Mouse (Mus musculus): ENCODE measurements at regions not wholly inside any gene's neighbourhood (a gene's known extent, or its start where the extent isn't known, plus 50 kb on each side); places are given as distances from the start of the nearest gene placed in this dataset.

DNA sequence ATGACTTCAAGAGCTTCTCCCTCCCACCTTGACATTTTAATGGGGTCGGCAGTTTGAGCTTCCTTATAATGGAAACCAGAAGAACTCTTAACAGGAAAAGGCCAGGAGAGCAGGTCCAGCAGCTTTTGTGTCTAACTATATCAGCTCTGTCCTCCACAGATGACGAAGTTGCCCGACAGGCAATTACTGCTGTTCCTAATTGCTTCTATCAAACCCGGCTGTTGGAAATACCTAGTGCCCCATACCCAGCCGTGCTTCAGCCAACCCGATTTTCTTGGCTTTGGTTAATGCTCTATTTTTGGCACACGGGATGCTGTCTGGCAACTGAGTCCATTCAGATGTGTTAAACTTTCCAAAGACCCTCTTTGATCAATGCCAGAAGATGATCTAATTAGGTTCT lies 125.8 kb upstream of the Spdl1 start:
- H3K4me1 ChIP-seq (replicated peaks; ENCODE audit: low read depth, low read length): no peaks in the 10 kb centered on the region
- no peak for TF ChIP-seq NANOG (IDR thresholded peaks at IDR 0.05; ENCODE audit: borderline replicate concordance, low read length)
- no peak for TF ChIP-seq CTCF (conservative IDR thresholded peaks at IDR 0.05; ENCODE audit: low read length)
- TF ChIP-seq POU5F1 (IDR thresholded peaks at IDR 0.05; ENCODE audit: borderline replicate concordance, low read length): no peak
- no peaks in the 10 kb centered on the region for H3K9me3 ChIP-seq (ENCODE audit: low read length)
- H3K27me3 ChIP-seq (ENCODE audit: insufficient read depth, low read length): peaks cover 3% of the 10 kb centered on the region; the same call in 1 of the 2 replicates
- H3K36me3 ChIP-seq (ENCODE audit: insufficient read depth, low read length): no peaks in the 10 kb centered on the region
- H3K4me3 ChIP-seq (replicated peaks; ENCODE audit: low read length): no peak overlapping the region

DNA sequence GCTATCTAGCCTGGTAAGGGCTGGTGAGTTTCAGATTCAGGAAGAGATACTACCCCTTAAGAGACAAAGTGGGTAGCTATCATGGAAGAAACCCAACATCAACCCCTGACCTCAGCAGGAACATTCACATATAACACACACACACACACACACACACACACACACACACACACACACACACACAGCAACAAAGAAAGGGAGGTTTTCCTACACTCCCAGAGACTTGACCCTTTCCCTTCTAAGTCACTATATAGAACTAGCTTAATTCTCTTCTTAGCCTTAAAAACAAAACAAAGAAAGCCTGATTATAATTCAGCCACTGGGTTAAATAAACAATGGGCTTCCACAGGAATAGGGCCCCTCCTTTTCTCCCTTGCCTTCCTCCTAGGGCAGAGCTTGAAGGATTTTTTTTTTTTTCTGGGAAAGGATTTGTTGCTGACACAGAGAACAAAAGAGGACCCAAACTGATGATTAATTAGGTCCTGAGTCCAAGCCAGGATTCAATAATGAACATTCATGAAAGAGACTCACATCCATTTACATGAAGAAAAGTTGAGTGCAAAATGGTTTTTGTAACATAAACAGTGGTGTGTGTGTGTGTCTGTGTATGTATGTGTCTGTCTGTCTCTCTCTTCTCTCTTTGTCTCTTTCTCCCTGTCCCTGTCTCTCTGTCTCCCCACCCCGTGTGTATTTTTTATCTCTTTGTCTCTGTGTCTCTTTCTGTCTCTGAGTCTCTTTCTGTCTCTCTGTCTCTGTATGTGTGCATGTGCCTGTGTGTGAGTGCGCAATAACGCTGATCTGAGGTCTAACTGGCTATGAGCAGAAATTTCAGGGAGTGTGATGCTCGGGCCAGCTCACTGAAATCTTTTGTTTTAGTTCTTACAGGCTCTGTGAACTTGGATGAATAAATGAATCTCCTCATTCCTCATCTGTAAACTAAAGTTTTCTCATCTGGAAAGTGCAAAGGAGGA lies 108.3 kb upstream of the Spdl1 start:
- no peaks in the 10 kb centered on the region for H3K36me3 ChIP-seq (ENCODE audit: insufficient read depth, low read length)
- no peaks in the 10 kb centered on the region for H3K4me1 ChIP-seq (replicated peaks; ENCODE audit: low read depth, low read length)
- no peak overlapping the region for H3K4me3 ChIP-seq (replicated peaks; ENCODE audit: low read length)
- no peaks in the 10 kb centered on the region for H3K9me3 ChIP-seq (ENCODE audit: low read length)
- TF ChIP-seq CTCF (conservative IDR thresholded peaks at IDR 0.05; ENCODE audit: low read length) (no peak), POU5F1 (IDR thresholded peaks at IDR 0.05; ENCODE audit: borderline replicate concordance, low read length) (no peak), NANOG (IDR thresholded peaks at IDR 0.05; ENCODE audit: borderline replicate concordance, low read length) (no peak)
- H3K27me3 ChIP-seq (ENCODE audit: insufficient read depth, low read length): no peaks in the 10 kb centered on the region

GRCm38 (mm10) chr11:34940151-34940550 lies 106.7 kb upstream of the Spdl1 start:
- no peak overlapping the region for H3K4me3 ChIP-seq (replicated peaks; ENCODE audit: low read length)
- no peaks in the 10 kb centered on the region for H3K27me3 ChIP-seq (ENCODE audit: insufficient read depth, low read length)
- no peaks in the 10 kb centered on the region for H3K36me3 ChIP-seq (ENCODE audit: insufficient read depth, low read length)
- no peaks in the 10 kb centered on the region for H3K9me3 ChIP-seq (ENCODE audit: low read length)
- no peak for TF ChIP-seq POU5F1 (IDR thresholded peaks at IDR 0.05; ENCODE audit: borderline replicate concordance, low read length)
- no peak for TF ChIP-seq NANOG (IDR thresholded peaks at IDR 0.05; ENCODE audit: borderline replicate concordance, low read length)
- no peak for TF ChIP-seq CTCF (conservative IDR thresholded peaks at IDR 0.05; ENCODE audit: low read length)
- H3K4me1 ChIP-seq (replicated peaks; ENCODE audit: low read depth, low read length): no peaks in the 10 kb centered on the region

DNA sequence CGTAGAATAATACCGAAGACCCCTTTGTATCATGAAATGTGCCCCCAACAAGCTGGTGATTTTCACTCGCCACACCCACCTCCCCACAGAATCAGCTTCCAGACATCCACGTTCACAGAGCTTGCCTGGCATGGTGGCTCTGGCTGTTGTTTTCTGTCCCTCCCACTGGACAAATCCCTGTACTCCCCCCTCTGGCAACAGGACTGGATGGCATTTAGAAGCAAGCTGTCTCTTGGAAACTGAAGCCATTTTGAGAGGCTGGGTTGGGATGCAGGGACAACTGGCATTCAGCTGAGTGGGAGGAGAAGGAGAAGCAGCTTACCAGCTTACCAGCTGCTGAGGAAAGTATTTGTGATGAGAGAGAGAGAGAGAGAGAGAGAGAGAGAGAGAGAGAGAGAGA lies 105.6 kb upstream of the Spdl1 start:
- no peaks in the 10 kb centered on the region for H3K36me3 ChIP-seq (ENCODE audit: insufficient read depth, low read length)
- no peaks in the 10 kb centered on the region for H3K9me3 ChIP-seq (ENCODE audit: low read length)
- no peaks in the 10 kb centered on the region for H3K4me1 ChIP-seq (replicated peaks; ENCODE audit: low read depth, low read length)
- TF ChIP-seq POU5F1 (IDR thresholded peaks at IDR 0.05; ENCODE audit: borderline replicate concordance, low read length): no peak
- no peak for TF ChIP-seq NANOG (IDR thresholded peaks at IDR 0.05; ENCODE audit: borderline replicate concordance, low read length)
- TF ChIP-seq CTCF (conservative IDR thresholded peaks at IDR 0.05; ENCODE audit: low read length): no peak
- no peak overlapping the region for H3K4me3 ChIP-seq (replicated peaks; ENCODE audit: low read length)
- no peaks in the 10 kb centered on the region for H3K27me3 ChIP-seq (ENCODE audit: insufficient read depth, low read length)

- Histone ChIP-seq H3K4me3 (replicated peaks; ENCODE audit: low read length) (no peak overlapping the region), H3K27me3 (ENCODE audit: insufficient read depth, low read length) (no peaks in the 10 kb centered on the region; the same call in 1 of the 2 replicates), H3K36me3 (ENCODE audit: insufficient read depth, low read length) (no peaks in the 10 kb centered on the region), H3K9me3 (ENCODE audit: low read length) (peaks cover 10% of the 10 kb centered on the region), H3K4me1 (replicated peaks; ENCODE audit: low read depth, low read length) (no peaks in the 10 kb centered on the region)
- TF ChIP-seq CTCF (conservative IDR thresholded peaks at IDR 0.05; ENCODE audit: low read length) (no peak), NANOG (IDR thresholded peaks at IDR 0.05; ENCODE audit: borderline replicate concordance, low read length) (no peak), POU5F1 (IDR thresholded peaks at IDR 0.05; ENCODE audit: borderline replicate concordance, low read length) (no peak)
Measured at GRCm38 (mm10) chr11:34932191-34932590, 98.8 kb upstream of the Spdl1 start.

DNA sequence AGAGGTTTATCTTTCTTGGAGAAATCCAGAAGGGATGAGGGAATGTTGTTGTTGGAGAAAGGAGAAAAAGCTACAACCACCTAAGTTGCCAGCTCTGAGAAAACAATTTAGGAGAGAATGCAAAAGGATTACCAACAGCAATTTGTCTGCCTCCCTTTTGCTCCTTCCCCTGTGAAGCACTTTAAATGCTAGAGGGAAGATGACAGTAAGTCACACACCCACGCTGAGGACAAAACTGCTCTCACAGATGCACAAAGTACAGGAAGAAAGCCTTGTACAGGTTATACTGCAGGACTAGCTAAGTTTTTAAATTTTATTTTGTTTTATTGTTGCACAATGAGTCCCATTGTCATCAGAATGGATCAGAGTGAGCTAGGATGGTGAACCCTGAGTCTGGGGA lies 83.7 kb upstream of the Spdl1 start:
- Histone ChIP-seq H3K9me3 (ENCODE audit: low read length) (no peaks in the 10 kb centered on the region), H3K27me3 (ENCODE audit: insufficient read depth, low read length) (no peaks in the 10 kb centered on the region), H3K4me3 (replicated peaks; ENCODE audit: low read length) (no peak overlapping the region), H3K36me3 (ENCODE audit: insufficient read depth, low read length) (no peaks in the 10 kb centered on the region), H3K4me1 (replicated peaks; ENCODE audit: low read depth, low read length) (no peaks in the 10 kb centered on the region)
- TF ChIP-seq POU5F1 (IDR thresholded peaks at IDR 0.05; ENCODE audit: borderline replicate concordance, low read length) (no peak), CTCF (conservative IDR thresholded peaks at IDR 0.05; ENCODE audit: low read length) (no peak), NANOG (IDR thresholded peaks at IDR 0.05; ENCODE audit: borderline replicate concordance, low read length) (no peak)

DNA sequence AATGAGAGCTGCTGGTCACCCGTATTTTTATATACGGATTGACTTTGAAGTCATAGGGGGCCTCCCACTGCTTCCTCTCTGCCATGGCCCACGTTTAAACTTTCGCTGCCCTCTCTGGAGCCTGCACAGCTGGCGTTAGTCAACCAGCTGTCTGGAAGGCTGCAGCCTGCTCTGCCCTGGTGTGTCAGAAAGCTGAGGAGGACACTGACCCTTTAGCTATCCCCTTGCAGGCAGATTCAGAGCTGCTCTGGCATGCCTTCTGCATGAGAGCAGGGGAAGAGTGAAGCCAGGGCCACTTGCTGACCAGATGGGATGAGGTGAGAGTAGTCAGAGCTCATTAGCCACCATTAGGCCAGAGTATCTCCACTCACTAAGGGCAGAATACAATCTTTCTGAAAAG lies 76.4 kb upstream of the Spdl1 start:
- H3K4me1 ChIP-seq (replicated peaks; ENCODE audit: low read depth, low read length): no peaks in the 10 kb centered on the region
- no peaks in the 10 kb centered on the region for H3K36me3 ChIP-seq (ENCODE audit: insufficient read depth, low read length)
- no peaks in the 10 kb centered on the region for H3K27me3 ChIP-seq (ENCODE audit: insufficient read depth, low read length)
- H3K9me3 ChIP-seq (ENCODE audit: low read length): no peaks in the 10 kb centered on the region
- H3K4me3 ChIP-seq (replicated peaks; ENCODE audit: low read length): no peak overlapping the region
- no peak for TF ChIP-seq CTCF (conservative IDR thresholded peaks at IDR 0.05; ENCODE audit: low read length)

- no peaks in the 10 kb centered on the region for H3K4me1 ChIP-seq (replicated peaks; ENCODE audit: low read depth, low read length)
- no peaks in the 10 kb centered on the region for H3K27me3 ChIP-seq (ENCODE audit: insufficient read depth, low read length)
- H3K9me3 ChIP-seq (ENCODE audit: low read length): no peaks in the 10 kb centered on the region
- H3K36me3 ChIP-seq (ENCODE audit: insufficient read depth, low read length): no peaks in the 10 kb centered on the region
- TF ChIP-seq POU5F1 (IDR thresholded peaks at IDR 0.05; ENCODE audit: borderline replicate concordance, low read length) (no peak), NANOG (IDR thresholded peaks at IDR 0.05; ENCODE audit: borderline replicate concordance, low read length) (no peak), CTCF (conservative IDR thresholded peaks at IDR 0.05; ENCODE audit: low read length) (no peak)
- no peak overlapping the region for H3K4me3 ChIP-seq (replicated peaks; ENCODE audit: low read length)
Measured at GRCm38 (mm10) chr11:34904271-34904670, 70.8 kb upstream of the Spdl1 start.
